Mouse (Mus musculus): ENCODE data around the gene Rasgef1b. TPM values are rescaled to one million over a fixed set of nuclear protein-coding genes. Genes with fewer than 3 reads are reported as not detected.

The Rasgef1b gene
- polyA plus RNA-seq, 1 experiment from 2014 or later: 6.5 TPM

GRCm38 (mm10) chr5:99511081-99511480 is 217.8 kb downstream of the Rasgef1b start:
- WGBS: 28% methylated on average over 11 of the region's 11 CpGs
- Histone ChIP-seq H3K4me3 (ENCODE audit: low read depth, low read length) (no peak overlapping the region), H3K9ac (ENCODE audit: low read depth, low read length) (no peak overlapping the region), H3K4me2 (ENCODE audit: low read depth, low read length) (no peak overlapping the region; the same call in 1 of the 2 replicates), H3K27me3 (replicated peaks; ENCODE audit: control insufficient read depth, insufficient read depth, low read length) (no peaks in the 10 kb centered on the region), H3K36me3 (ENCODE audit: control insufficient read depth, insufficient read depth, low read length) (no peaks in the 10 kb centered on the region), H3K27ac (replicated peaks; ENCODE audit: low read depth, low read length) (no peak overlapping the region), H3K4me1 (ENCODE audit: control insufficient read depth, insufficient read depth, low read length) (no peaks in the 10 kb centered on the region), H3K9me3 (ENCODE audit: control insufficient read depth, low read length) (no peaks in the 10 kb centered on the region)
- no peak for ATAC-seq (ENCODE audit: low read depth)
- peak; percentile 18 for DNase-seq (ENCODE audit: low spot score)

GRCm38 (mm10) chr5:99506109-99506508 is 222.8 kb downstream of the Rasgef1b start:
- H3K9me3 ChIP-seq (ENCODE audit: control insufficient read depth, low read length): no peaks in the 10 kb centered on the region
- no peaks in the 10 kb centered on the region for H3K4me1 ChIP-seq (ENCODE audit: control insufficient read depth, insufficient read depth, low read length)
- H3K36me3 ChIP-seq (ENCODE audit: control insufficient read depth, insufficient read depth, low read length): no peaks in the 10 kb centered on the region
- ATAC-seq (ENCODE audit: low read depth): peak; percentile 53; the same call in 1 of the 2 replicates
- no peak overlapping the region for H3K9ac ChIP-seq (ENCODE audit: low read depth, low read length)
- no peaks in the 10 kb centered on the region for H3K27me3 ChIP-seq (replicated peaks; ENCODE audit: control insufficient read depth, insufficient read depth, low read length)
- WGBS: 67% methylated on average over 7 of the region's 7 CpGs
- no peak overlapping the region for H3K4me2 ChIP-seq (ENCODE audit: low read depth, low read length)
- DNase-seq (ENCODE audit: low spot score): peak; percentile 70
- H3K4me3 ChIP-seq (ENCODE audit: low read depth, low read length): no peak overlapping the region
- H3K27ac ChIP-seq (replicated peaks; ENCODE audit: low read depth, low read length): no peak overlapping the region

- Histone ChIP-seq H3K9me3 (ENCODE audit: control insufficient read depth, low read length) (no peaks in the 10 kb centered on the region), H3K27me3 (replicated peaks; ENCODE audit: control insufficient read depth, insufficient read depth, low read length) (no peaks in the 10 kb centered on the region), H3K27ac (replicated peaks; ENCODE audit: low read depth, low read length) (no peak overlapping the region), H3K4me2 (ENCODE audit: low read depth, low read length) (no peak overlapping the region), H3K36me3 (ENCODE audit: control insufficient read depth, insufficient read depth, low read length) (no peaks in the 10 kb centered on the region), H3K4me1 (ENCODE audit: control insufficient read depth, insufficient read depth, low read length) (no peaks in the 10 kb centered on the region), H3K4me3 (ENCODE audit: low read depth, low read length) (no peak overlapping the region), H3K9ac (ENCODE audit: low read depth, low read length) (no peak overlapping the region)
- ATAC-seq (ENCODE audit: low read depth) (peak; percentile 26), DNase-seq (ENCODE audit: low spot score) (peak; percentile 36)
- 67% methylated on average over 9 of the region's 9 CpGs for WGBS
These were observed 224.5 kb downstream of the Rasgef1b start for GRCm38 (mm10) chr5:99504349-99504830.

- 73% methylated on average over 9 of the region's 9 CpGs for WGBS
- H3K4me2 ChIP-seq (ENCODE audit: low read depth, low read length): no peak overlapping the region
- no peaks in the 10 kb centered on the region for H3K27me3 ChIP-seq (replicated peaks; ENCODE audit: control insufficient read depth, insufficient read depth, low read length)
- ATAC-seq (ENCODE audit: low read depth) (no peak), DNase-seq (ENCODE audit: low spot score) (no peak)
- H3K4me1 ChIP-seq (ENCODE audit: control insufficient read depth, insufficient read depth, low read length): no peaks in the 10 kb centered on the region
- H3K9me3 ChIP-seq (ENCODE audit: control insufficient read depth, low read length): no peaks in the 10 kb centered on the region
- no peaks in the 10 kb centered on the region for H3K36me3 ChIP-seq (ENCODE audit: control insufficient read depth, insufficient read depth, low read length)
- no peak overlapping the region for H3K4me3 ChIP-seq (ENCODE audit: low read depth, low read length)
- H3K9ac ChIP-seq (ENCODE audit: low read depth, low read length): no peak overlapping the region
- H3K27ac ChIP-seq (replicated peaks; ENCODE audit: low read depth, low read length): no peak overlapping the region
These were observed 226.2 kb downstream of the Rasgef1b start for GRCm38 (mm10) chr5:99502681-99503080.

GRCm38 (mm10) chr5:99499404-99500089 is 229.3 kb downstream of the Rasgef1b start:
- no peak for DNase-seq (ENCODE audit: low spot score)
- H3K4me3 ChIP-seq (ENCODE audit: low read depth, low read length): no peak overlapping the region
- H3K9me3 ChIP-seq (ENCODE audit: control insufficient read depth, low read length): no peaks in the 10 kb centered on the region
- H3K27ac ChIP-seq (replicated peaks; ENCODE audit: low read depth, low read length): no peak overlapping the region
- 82% methylated on average over 7 of the region's 7 CpGs for WGBS
- H3K4me1 ChIP-seq (ENCODE audit: control insufficient read depth, insufficient read depth, low read length): peaks cover 5% of the 10 kb centered on the region; the same call in 1 of the 2 replicates
- no peak for ATAC-seq (ENCODE audit: low read depth)
- no peak overlapping the region for H3K4me2 ChIP-seq (ENCODE audit: low read depth, low read length)
- no peak overlapping the region for H3K9ac ChIP-seq (ENCODE audit: low read depth, low read length)
- H3K27me3 ChIP-seq (replicated peaks; ENCODE audit: control insufficient read depth, insufficient read depth, low read length): no peaks in the 10 kb centered on the region
- H3K36me3 ChIP-seq (ENCODE audit: control insufficient read depth, insufficient read depth, low read length): no peaks in the 10 kb centered on the region

- no peak for DNase-seq (ENCODE audit: low spot score)
- H3K27ac ChIP-seq (replicated peaks; ENCODE audit: low read depth, low read length): no peak overlapping the region; the same call in 1 of the 2 replicates
- no peak overlapping the region for H3K4me2 ChIP-seq (ENCODE audit: low read depth, low read length)
- no peak overlapping the region for H3K4me3 ChIP-seq (ENCODE audit: low read depth, low read length)
- ATAC-seq (ENCODE audit: low read depth): no peak
- no peaks in the 10 kb centered on the region for H3K36me3 ChIP-seq (ENCODE audit: control insufficient read depth, insufficient read depth, low read length)
- H3K27me3 ChIP-seq (replicated peaks; ENCODE audit: control insufficient read depth, insufficient read depth, low read length): no peaks in the 10 kb centered on the region
- WGBS: 47% methylated on average over 11 of the region's 11 CpGs
- H3K9me3 ChIP-seq (ENCODE audit: control insufficient read depth, low read length): no peaks in the 10 kb centered on the region
- H3K4me1 ChIP-seq (ENCODE audit: control insufficient read depth, insufficient read depth, low read length): peaks cover 5% of the 10 kb centered on the region; the same call in 1 of the 2 replicates
- no peak overlapping the region for H3K9ac ChIP-seq (ENCODE audit: low read depth, low read length)
These were observed 231.0 kb downstream of the Rasgef1b start for GRCm38 (mm10) chr5:99497856-99498255.

GRCm38 (mm10) chr5:99496931-99497782 is 231.7 kb downstream of the Rasgef1b start:
- ATAC-seq (ENCODE audit: low read depth) (peak; percentile 63; the same call in 1 of the 2 replicates), DNase-seq (ENCODE audit: low spot score) (peak; percentile 57)
- no peaks in the 10 kb centered on the region for H3K9me3 ChIP-seq (ENCODE audit: control insufficient read depth, low read length)
- no peak overlapping the region for H3K4me3 ChIP-seq (ENCODE audit: low read depth, low read length)
- 43% methylated on average over 9 of the region's 9 CpGs for WGBS
- no peak overlapping the region for H3K9ac ChIP-seq (ENCODE audit: low read depth, low read length)
- H3K27me3 ChIP-seq (replicated peaks; ENCODE audit: control insufficient read depth, insufficient read depth, low read length): no peaks in the 10 kb centered on the region
- no peak overlapping the region; the same call in 1 of the 2 replicates for H3K27ac ChIP-seq (replicated peaks; ENCODE audit: low read depth, low read length)
- H3K4me2 ChIP-seq (ENCODE audit: low read depth, low read length): no peak overlapping the region
- H3K36me3 ChIP-seq (ENCODE audit: control insufficient read depth, insufficient read depth, low read length): no peaks in the 10 kb centered on the region
- H3K4me1 ChIP-seq (ENCODE audit: control insufficient read depth, insufficient read depth, low read length): peaks cover 5% of the 10 kb centered on the region; the same call in 1 of the 2 replicates

GRCm38 (mm10) chr5:99496157-99496453 is 232.8 kb downstream of the Rasgef1b start:
- no peaks in the 10 kb centered on the region for H3K9me3 ChIP-seq (ENCODE audit: control insufficient read depth, low read length)
- no peak for DNase-seq (ENCODE audit: low spot score)
- no peak overlapping the region for H3K4me2 ChIP-seq (ENCODE audit: low read depth, low read length)
- no peak overlapping the region for H3K27ac ChIP-seq (replicated peaks; ENCODE audit: low read depth, low read length)
- WGBS: 67% methylated on average over 1 of the region's 1 CpGs
- H3K4me3 ChIP-seq (ENCODE audit: low read depth, low read length): no peak overlapping the region
- no peaks in the 10 kb centered on the region for H3K27me3 ChIP-seq (replicated peaks; ENCODE audit: control insufficient read depth, insufficient read depth, low read length)
- no peaks in the 10 kb centered on the region for H3K36me3 ChIP-seq (ENCODE audit: control insufficient read depth, insufficient read depth, low read length)
- peaks cover 5% of the 10 kb centered on the region; the same call in 1 of the 2 replicates for H3K4me1 ChIP-seq (ENCODE audit: control insufficient read depth, insufficient read depth, low read length)
- 0 out of 2 replicates have a peak, but pooled peaks have one; percentile 28 for ATAC-seq (ENCODE audit: low read depth)
- H3K9ac ChIP-seq (ENCODE audit: low read depth, low read length): no peak overlapping the region
